Mouse (Mus musculus) lung, postnatal 14 days (tissue): ENCODE measurements at regions not wholly inside any gene's neighbourhood (a gene's known extent, or its start where the extent isn't known, plus 50 kb on each side); places are given as distances from the start of the nearest gene placed in this dataset.

Experiments used
- DNase-seq: peaks from one replicate; pipeline ENCODE4 v3.0.0; 2021

DNA sequence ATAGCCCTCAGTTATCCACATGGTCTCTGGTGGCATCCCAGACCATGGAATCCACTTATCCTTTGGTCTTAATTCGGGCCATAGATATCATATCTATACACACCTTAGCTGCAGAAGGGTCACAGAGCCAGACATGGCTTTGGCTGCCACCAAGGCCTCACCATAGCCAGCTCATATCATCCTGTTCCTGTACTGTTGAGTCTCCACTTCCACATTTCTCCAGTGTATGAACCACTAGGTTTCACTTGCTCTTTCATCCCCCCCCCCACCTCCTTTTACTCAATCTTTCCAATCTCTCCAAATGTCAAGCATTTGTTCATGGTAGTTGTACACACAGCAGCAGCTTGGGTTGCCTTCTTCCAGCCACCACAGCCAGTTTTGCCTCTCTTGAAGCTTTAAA, 589.2 kb downstream of the 1190002N15Rik start:
- no peak for DNase-seq

DNA sequence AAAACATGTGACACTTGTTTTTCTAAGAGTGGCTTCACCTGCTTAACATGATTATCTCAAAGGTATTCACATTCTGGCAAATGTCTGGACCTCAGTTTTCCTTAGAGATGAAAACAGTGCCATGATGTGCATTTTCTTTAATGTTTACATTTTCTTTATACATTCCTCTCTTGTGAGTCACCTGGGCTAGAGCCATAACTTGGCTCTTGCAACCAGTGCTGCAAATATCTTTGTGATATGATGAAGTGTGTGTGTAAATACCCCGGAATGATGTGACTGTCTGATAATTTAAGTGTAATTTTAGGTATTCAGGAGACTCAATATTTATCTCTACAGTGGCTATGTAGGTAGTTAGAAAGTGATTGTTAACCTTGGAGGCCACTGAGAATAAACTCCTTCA, 590.8 kb downstream of the 1190002N15Rik start:
- no peak for DNase-seq

GRCm38 (mm10) chr9:93940193-93940592, 597.7 kb downstream of the 1190002N15Rik start:
- DNase-seq, result no peak

- DNase-seq, result no peak
Measured at GRCm38 (mm10) chr9:93930684-93931083, 607.2 kb downstream of the 1190002N15Rik start.

- no peak for DNase-seq
Measured at GRCm38 (mm10) chr9:93889256-93889655, 648.6 kb downstream of the 1190002N15Rik start.

DNA sequence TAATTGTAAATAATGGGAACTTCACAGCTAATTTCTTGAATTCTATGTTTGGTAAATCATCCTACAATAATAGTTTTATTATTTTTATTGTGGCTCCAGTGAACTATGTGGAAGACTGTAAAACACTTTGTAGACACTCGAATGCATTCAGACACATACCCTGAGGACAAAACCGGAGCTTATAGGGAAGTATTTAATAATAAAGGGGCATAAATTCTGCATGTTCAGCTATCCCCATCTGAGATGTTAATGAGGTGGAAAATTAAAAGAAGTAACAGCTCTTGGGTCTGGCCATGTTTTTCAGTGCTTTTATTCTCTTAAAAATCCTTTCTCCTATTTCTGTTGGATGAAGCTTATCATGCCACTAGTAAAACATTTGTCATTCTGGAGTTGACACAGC, 657.8 kb downstream of the 1190002N15Rik start:
- no peak for DNase-seq

GRCm38 (mm10) chr9:93879572-93879971, 658.3 kb downstream of the 1190002N15Rik start:
- no peak for DNase-seq

DNA sequence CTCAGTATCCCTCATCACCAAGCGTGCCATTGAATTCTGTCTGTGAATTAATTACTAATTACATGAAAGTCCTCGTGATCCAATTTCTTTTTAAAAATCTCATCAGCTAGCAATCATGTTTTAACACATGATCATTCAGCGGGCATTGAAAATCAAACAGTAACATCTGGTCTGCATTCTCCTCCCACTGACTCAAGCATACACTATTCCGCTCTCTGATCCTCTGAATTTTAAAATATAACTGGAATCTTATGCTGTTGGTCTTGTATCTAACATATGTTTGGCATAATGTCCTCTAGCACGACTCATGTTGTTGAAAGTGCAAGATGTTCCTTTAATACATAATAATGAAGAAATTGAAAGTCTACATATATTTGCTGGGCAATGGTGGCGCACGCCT, 667.1 kb downstream of the 1190002N15Rik start:
- no peak for DNase-seq

- no peak for DNase-seq
Measured at GRCm38 (mm10) chr9:93857937-93858336, 679.9 kb downstream of the 1190002N15Rik start.

DNA sequence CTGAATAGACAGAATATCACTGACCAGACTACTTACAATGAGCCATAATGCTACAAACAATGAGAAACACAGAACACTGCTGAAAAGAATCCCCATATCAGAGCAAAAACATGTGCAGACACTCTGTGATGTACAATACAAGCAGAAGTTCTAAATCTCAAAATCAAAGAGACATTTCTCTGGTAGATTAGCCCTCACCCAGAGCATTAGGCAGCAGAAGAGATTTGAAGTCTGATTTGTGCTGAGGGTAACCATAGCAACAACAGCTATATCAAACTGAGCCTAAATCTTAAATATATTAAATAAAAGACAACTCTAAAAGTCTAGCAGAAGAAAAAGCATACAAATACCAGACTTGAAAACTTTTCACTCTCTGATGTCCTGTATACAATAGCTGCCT, 691.5 kb downstream of the 1190002N15Rik start:
- no peak for DNase-seq

DNA sequence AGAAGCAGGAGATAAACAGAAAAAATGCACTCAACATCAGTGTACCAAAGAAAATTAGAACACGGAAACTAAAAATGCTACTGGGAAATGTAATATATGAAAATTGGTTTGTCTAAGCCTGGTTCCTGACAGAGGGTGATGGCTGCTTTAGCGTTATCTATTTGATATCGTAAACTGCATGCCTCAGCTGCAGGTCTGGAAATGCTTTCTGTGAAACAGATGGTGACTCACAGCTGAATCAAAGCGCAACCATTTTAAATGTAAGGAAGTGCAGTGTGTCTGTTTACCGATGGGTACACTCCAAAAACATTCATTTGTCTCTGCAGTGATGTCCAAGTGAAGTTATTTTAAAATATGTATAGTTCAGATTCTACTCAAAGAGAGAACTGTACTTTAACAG, 694.0 kb downstream of the 1190002N15Rik start:
- DNase-seq, result no peak
